Mouse (Mus musculus) limb, embryonic 11.5 days (tissue): ENCODE results near the gene Thbs3. TPM values are rescaled to one million over a fixed set of nuclear protein-coding genes. Genes with fewer than 3 reads are reported as not detected.

Experiments
- ATAC-seq: fragments of 200-750 bp; cut with Nextera tagmentation; 2 replicates; pipeline ENCODE4 v1.8.0; 2017; ENCODE audit warnings: low read depth; ENCODE audit not compliant: insufficient number of reproducible peaks, low FRiP score, low TSS enrichment
- DNase-seq: peaks from one replicate; pipeline ENCODE4 v3.0.0-alpha.2; 2015; ENCODE audit warnings: low spot score
- H3K27ac ChIP-seq: fragments of 300-500 bp; sonication (generic); replicated peaks from 2 replicates; pipeline ENCODE4 v1.5.1; 2014; ENCODE audit warnings: low read depth, mild to moderate bottlenecking, low read length
- H3K27me3 ChIP-seq: fragments of 300-500 bp; sonication (generic); 2 replicates; pipeline ENCODE4 v1.6.1; 2014; ENCODE audit warnings: mild to moderate bottlenecking, low read length, mixed read lengths; ENCODE audit not compliant: control insufficient read depth, insufficient read depth
- H3K36me3 ChIP-seq: fragments of 300-500 bp; sonication (generic); 2 replicates; pipeline ENCODE4 v1.6.1; 2014; ENCODE audit warnings: mild to moderate bottlenecking, low read length, moderate library complexity, mixed read lengths; ENCODE audit not compliant: control insufficient read depth, insufficient read depth
- H3K4me1 ChIP-seq: fragments of 300-500 bp; sonication (generic); 2 replicates; pipeline ENCODE4 v1.6.1; 2014; ENCODE audit warnings: low read length, mixed read lengths; ENCODE audit not compliant: control insufficient read depth, insufficient read depth
- H3K4me2 ChIP-seq: fragments of 300-500 bp; sonication (generic); 2 replicates; pipeline ENCODE4 v1.6.1; 2014; ENCODE audit warnings: low read depth, mild to moderate bottlenecking, moderate library complexity; ENCODE audit not compliant: severe bottlenecking
- H3K4me3 ChIP-seq: fragments of 300-500 bp; sonication (generic); 2 replicates; pipeline ENCODE4 v1.5.1; 2014; ENCODE audit warnings: low read depth, low read length
- H3K9ac ChIP-seq: fragments of 300-500 bp; sonication (generic); 2 replicates; pipeline ENCODE4 v1.6.1; 2014; ENCODE audit warnings: mild to moderate bottlenecking, low read length
- H3K9me3 ChIP-seq: fragments of 300-500 bp; sonication (generic); 2 replicates; pipeline ENCODE4 v1.6.1; 2016; ENCODE audit warnings: low read length; ENCODE audit not compliant: control insufficient read depth
- WGBS: fragments of 180-500 bp; shearing (Covaris S2); extraction: QIAGEN DNeasy Blood & Tissue Kit; methylation state at CpG from one replicate; pipeline ENCODE4 v1.1.7; 2014; 5-methylcytosine and 5-hydroxymethylcytosine counted together
- polyA plus RNA-seq: library from polyadenylated mRNA; unstranded; fragments of >200 nt; fragmentation: Nextera tagmentation; extraction: Ambion mirVana; gene quantifications from 2 replicates; pipeline ENCODE4 v1.2.1, GENCODE M21; 2014

Thbs3 gene
- polyA plus RNA-seq, 1 experiment from 2014 or later = 21.0 TPM

DNA sequence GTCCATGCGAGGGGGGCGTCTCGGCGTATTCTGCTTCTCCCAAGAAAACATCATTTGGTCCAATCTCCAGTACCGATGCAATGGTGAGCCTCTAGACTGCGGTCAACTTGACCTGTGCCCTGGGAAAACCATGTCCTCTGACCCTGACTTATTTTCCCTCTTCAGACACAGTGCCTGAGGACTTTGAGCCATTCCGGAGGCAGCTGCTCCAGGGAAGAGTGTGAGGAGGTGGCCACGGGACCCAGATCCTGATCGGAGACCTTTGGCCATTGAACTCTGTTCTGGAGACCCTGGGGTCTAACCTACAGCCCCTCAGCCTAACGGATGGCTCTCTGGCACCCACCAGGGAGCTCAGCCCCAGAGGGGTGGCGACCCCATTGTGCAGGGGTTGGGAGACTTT, 11.4 kb downstream of the Thbs3 start:
- peak overlapping the region; percentile 92 for H3K4me2 ChIP-seq
- DNase-seq (no peak), ATAC-seq (no peak)
- H3K27me3 ChIP-seq = 0 out of 2 replicates have a peak, but pooled peaks cover 2% of the 10 kb centered on the region
- H3K36me3 ChIP-seq = no peaks in the 10 kb centered on the region; the same call in 1 of the 2 replicates
- peaks cover 24% of the 10 kb centered on the region for H3K4me1 ChIP-seq
- no peak overlapping the region for H3K27ac ChIP-seq
- H3K9ac ChIP-seq = peak overlapping the region; percentile 14; the same call in 1 of the 2 replicates
- H3K9me3 ChIP-seq = no peaks in the 10 kb centered on the region
- H3K4me3 ChIP-seq = peak overlapping the region; percentile 44
- 19% methylated on average over 11 of the region's 11 CpGs for WGBS

DNA sequence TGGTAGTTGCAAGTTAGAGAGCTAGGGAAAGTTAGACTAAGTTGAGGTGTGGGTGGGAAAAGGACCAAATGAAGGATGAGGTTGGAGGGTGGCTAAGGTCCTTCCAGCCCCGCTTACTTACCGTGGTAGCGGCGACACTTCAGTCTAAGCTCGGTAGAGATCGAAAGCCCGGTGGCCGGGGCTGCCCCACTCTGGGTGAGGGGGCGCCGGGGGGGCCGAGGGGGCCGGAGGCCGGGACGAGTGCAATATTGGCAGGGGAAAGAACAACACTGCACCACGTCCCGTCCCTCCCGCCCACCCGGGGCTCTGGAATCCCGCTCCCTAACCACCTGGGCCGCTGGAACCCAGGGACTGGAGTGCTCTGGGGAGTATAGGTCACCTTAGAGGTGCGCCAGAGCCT, 11.9 kb downstream of the Thbs3 start, which contains the start of gene Mtx1:
Mtx1 (minus strand) TSS at position 189 of the 400 bp plus-strand sequence.
- WGBS = 1% methylated on average over 21 of the region's 21 CpGs
- Histone ChIP-seq H3K4me3 (peak within 1 kb of the TSS; percentile 44), H3K9ac (peak within 1 kb of the TSS; percentile 62), H3K4me1 (peaks cover 24% of the 10 kb centered on the region), H3K36me3 (no peaks in the 10 kb centered on the region; the same call in 1 of the 2 replicates), H3K27ac (peak within 1 kb of the TSS; percentile 55), H3K4me2 (peak within 1 kb of the TSS; percentile 92), H3K27me3 (0 out of 2 replicates have a peak, but pooled peaks cover 2% of the 10 kb centered on the region), H3K9me3 (no peaks in the 10 kb centered on the region)
- ATAC-seq (0 out of 2 replicates have a peak, but pooled peaks have one; percentile 7), DNase-seq (no peak)

DNA sequence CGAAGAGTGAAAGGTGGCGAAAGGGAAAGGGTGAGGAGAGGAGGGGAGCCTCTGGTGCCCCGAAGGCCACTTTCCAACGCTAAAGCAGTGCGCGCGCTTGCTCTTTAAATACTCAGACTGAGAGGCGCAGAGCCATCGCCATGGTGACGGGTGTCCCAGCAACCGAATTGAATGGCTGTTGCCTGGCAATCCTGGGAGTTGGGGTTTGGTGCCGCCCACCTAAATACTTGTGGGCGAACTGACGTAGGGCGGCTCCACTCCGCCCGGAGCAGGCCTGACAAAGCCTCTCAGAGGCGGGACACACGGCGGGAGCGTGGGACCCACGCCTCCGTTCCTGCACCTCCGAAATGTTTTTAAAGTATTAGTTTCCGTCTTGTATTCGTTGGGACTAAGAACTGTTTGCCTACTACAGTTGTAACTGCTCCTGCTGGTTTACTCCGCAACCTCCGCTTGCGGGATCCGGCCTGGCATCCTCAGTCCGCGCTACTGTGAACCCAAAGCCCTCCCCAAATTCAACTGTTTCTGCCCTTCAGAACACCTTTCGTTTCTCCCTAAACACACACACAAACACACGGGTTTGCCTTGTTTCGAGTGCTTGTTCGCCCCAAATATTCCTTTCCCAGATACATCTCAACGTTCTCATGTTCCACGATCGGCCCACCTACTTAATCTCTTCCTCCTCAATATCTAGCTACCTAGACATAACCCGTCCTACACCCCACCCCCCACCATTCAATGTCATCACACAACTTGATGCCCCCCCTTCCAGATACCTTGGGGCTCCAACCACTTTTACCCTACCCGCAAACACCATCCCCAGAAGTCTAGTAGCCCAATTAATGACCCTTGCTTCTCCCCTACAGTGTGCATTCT, 12.6 kb downstream of the Thbs3 start:
- Histone ChIP-seq H3K4me1 (peaks cover 24% of the 10 kb centered on the region), H3K4me3 (peak overlapping the region; percentile 44), H3K36me3 (no peaks in the 10 kb centered on the region; the same call in 1 of the 2 replicates), H3K27me3 (0 out of 2 replicates have a peak, but pooled peaks cover 2% of the 10 kb centered on the region), H3K27ac (peak overlapping the region; percentile 55), H3K9me3 (no peaks in the 10 kb centered on the region), H3K9ac (peak overlapping the region; percentile 62), H3K4me2 (peak overlapping the region; percentile 92)
- DNase-seq = peak; percentile 93
- WGBS = 3% methylated on average over 41 of the region's 41 CpGs
- peak; percentile 81 for ATAC-seq

GRCm38 (mm10) chr3:89228180-89228549, 13.2 kb downstream of the Thbs3 start:
- Histone ChIP-seq H3K4me3 (peak overlapping the region; percentile 44), H3K27ac (no peak overlapping the region), H3K4me1 (peaks cover 24% of the 10 kb centered on the region), H3K9me3 (no peaks in the 10 kb centered on the region), H3K4me2 (peak overlapping the region; percentile 92), H3K9ac (peak overlapping the region; percentile 54; the same call in 1 of the 2 replicates), H3K27me3 (0 out of 2 replicates have a peak, but pooled peaks cover 2% of the 10 kb centered on the region), H3K36me3 (no peaks in the 10 kb centered on the region; the same call in 1 of the 2 replicates)
- ATAC-seq (peak; percentile 10; the same call in 1 of the 2 replicates), DNase-seq (peak; percentile 94)
- under 1% methylated on average over 20 of the region's 20 CpGs for WGBS

GRCm38 (mm10) chr3:89228836-89229235, 13.9 kb downstream of the Thbs3 start, which contains the start of gene Muc1:
TSS of gene Muc1 (plus strand) at chr3:89229057.
- H3K27ac ChIP-seq = peak within 1 kb of the TSS; percentile 55
- peak within 1 kb of the TSS; percentile 44 for H3K4me3 ChIP-seq
- peak within 1 kb of the TSS; percentile 54; the same call in 1 of the 2 replicates for H3K9ac ChIP-seq
- H3K27me3 ChIP-seq = 0 out of 2 replicates have a peak, but pooled peaks cover 2% of the 10 kb centered on the region
- DNase-seq = no peak
- H3K4me1 ChIP-seq = peaks cover 24% of the 10 kb centered on the region
- no peaks in the 10 kb centered on the region for H3K9me3 ChIP-seq
- 24% methylated on average over 10 of the region's 10 CpGs for WGBS
- ATAC-seq = no peak
- peak within 1 kb of the TSS; percentile 92 for H3K4me2 ChIP-seq
- no peaks in the 10 kb centered on the region for H3K36me3 ChIP-seq

- no peak overlapping the region for H3K9ac ChIP-seq
- DNase-seq (no peak), ATAC-seq (no peak)
- no peaks in the 10 kb centered on the region for H3K36me3 ChIP-seq
- peaks cover 24% of the 10 kb centered on the region for H3K4me1 ChIP-seq
- no peak overlapping the region for H3K4me2 ChIP-seq
- no peak overlapping the region for H3K27ac ChIP-seq
- no peaks in the 10 kb centered on the region for H3K9me3 ChIP-seq
- no peak overlapping the region for H3K4me3 ChIP-seq
- 0 out of 2 replicates have a peak, but pooled peaks cover 2% of the 10 kb centered on the region for H3K27me3 ChIP-seq
- WGBS = 60% methylated on average over 4 of the region's 4 CpGs
These were observed 14.3 kb downstream of the Thbs3 start for GRCm38 (mm10) chr3:89229276-89229675.

DNA sequence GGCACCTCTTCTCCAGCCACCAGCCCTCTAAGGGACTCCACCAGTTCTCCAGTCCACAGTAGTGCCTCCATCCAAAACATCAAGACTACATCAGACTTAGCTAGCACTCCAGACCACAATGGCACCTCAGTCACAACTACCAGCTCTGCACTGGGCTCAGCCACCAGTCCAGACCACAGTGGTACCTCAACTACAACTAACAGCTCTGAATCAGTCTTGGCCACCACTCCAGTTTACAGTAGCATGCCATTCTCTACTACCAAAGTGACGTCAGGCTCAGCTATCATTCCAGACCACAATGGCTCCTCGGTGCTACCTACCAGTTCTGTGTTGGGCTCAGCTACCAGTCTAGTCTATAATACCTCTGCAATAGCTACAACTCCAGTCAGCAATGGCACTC, 15.6 kb downstream of the Thbs3 start:
- H3K27ac ChIP-seq = no peak overlapping the region
- H3K36me3 ChIP-seq = no peaks in the 10 kb centered on the region

DNA sequence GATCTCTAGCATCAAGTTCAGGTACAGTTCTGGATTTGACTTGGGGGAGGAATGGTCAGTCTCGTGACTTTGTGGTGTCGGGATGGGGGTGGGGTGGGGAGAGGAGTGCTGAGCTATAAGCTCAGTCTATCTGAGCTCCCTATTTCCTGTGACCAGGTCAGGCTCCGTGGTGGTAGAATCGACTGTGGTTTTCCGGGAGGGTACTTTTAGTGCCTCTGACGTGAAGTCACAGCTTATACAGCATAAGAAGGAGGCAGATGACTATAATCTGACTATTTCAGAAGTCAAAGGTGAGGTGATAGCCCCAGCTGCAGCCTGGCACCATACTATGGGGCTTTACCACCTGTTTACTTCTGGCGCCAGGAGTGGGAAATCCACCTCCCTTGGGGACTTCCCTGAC, 16.4 kb downstream of the Thbs3 start:
- Histone ChIP-seq H3K4me3 (no peak overlapping the region), H3K27me3 (0 out of 2 replicates have a peak, but pooled peaks cover 2% of the 10 kb centered on the region), H3K36me3 (no peaks in the 10 kb centered on the region), H3K9ac (no peak overlapping the region), H3K4me2 (no peak overlapping the region), H3K27ac (no peak overlapping the region), H3K9me3 (no peaks in the 10 kb centered on the region), H3K4me1 (peaks cover 13% of the 10 kb centered on the region)
- ATAC-seq = no peak
- WGBS = 66% methylated on average over 7 of the region's 7 CpGs
- DNase-seq = no peak

More for the DNA sequence above, 15.6 kb downstream of the Thbs3 start:
- H3K4me2 ChIP-seq = no peak overlapping the region
- ATAC-seq = no peak
- H3K27me3 ChIP-seq = 0 out of 2 replicates have a peak, but pooled peaks cover 2% of the 10 kb centered on the region
- H3K9ac ChIP-seq = no peak overlapping the region
- DNase-seq = no peak
- H3K9me3 ChIP-seq = no peaks in the 10 kb centered on the region
- H3K4me3 ChIP-seq = no peak overlapping the region
- 88% methylated on average over 2 of the region's 2 CpGs for WGBS
- peaks cover 20% of the 10 kb centered on the region for H3K4me1 ChIP-seq
